Mouse (Mus musculus): ENCODE measurements at regions not wholly inside any gene's neighbourhood (a gene's known extent, or its start where the extent isn't known, plus 50 kb on each side); places are given as distances from the start of the nearest gene placed in this dataset.
"Not testable (repeated sequence)": the region's sequence is repeated elsewhere in the genome, so short reads cannot be mapped to it uniquely, and the experiment has no call there.

GRCm38 (mm10) chr1:193503624-193504325 lies 133.7 kb upstream of the Camk1g start:
- H3K9me3 ChIP-seq (replicated peaks) = no peaks in the 10 kb centered on the region
- H3K36me3 ChIP-seq = no peaks in the 10 kb centered on the region
- 32% methylated on average over 3 of the region's 3 CpGs for WGBS
- no peak overlapping the region for H3K27ac ChIP-seq
- 0 out of 2 replicates have a peak, but pooled peaks cover 9% of the 10 kb centered on the region for H3K27me3 ChIP-seq (ENCODE audit: low read depth, poor library complexity, severe bottlenecking)
- DNase-seq (ENCODE audit: low spot score) = peak; percentile 66
- H3K4me3 ChIP-seq = no peak overlapping the region
- H3K4me1 ChIP-seq = peaks cover 12% of the 10 kb centered on the region; the same call in 1 of the 2 replicates

GRCm38 (mm10) chr1:193496265-193497183 lies 126.4 kb upstream of the Camk1g start:
- H3K27ac ChIP-seq = peak overlapping the region; percentile 50
- H3K36me3 ChIP-seq = no peaks in the 10 kb centered on the region
- H3K4me1 ChIP-seq = peaks cover 11% of the 10 kb centered on the region
- H3K4me3 ChIP-seq = no peak overlapping the region
- WGBS = 56% methylated on average over 9 of the region's 9 CpGs
- H3K27me3 ChIP-seq (ENCODE audit: low read depth, poor library complexity, severe bottlenecking) = 0 out of 2 replicates have a peak, but pooled peaks cover 3% of the 10 kb centered on the region
- no peaks in the 10 kb centered on the region for H3K9me3 ChIP-seq (replicated peaks)
- no peak for DNase-seq (ENCODE audit: low spot score)

- Histone ChIP-seq H3K27me3 (ENCODE audit: low read depth, poor library complexity, severe bottlenecking) (no peaks in the 10 kb centered on the region), H3K4me1 (peaks cover 51% of the 10 kb centered on the region), H3K36me3 (no peaks in the 10 kb centered on the region), H3K4me3 (no peak overlapping the region), H3K27ac (0 out of 2 replicates have a peak overlapping the region, but pooled peaks have one; percentile 3), H3K9me3 (replicated peaks) (no peaks in the 10 kb centered on the region)
- no peak for DNase-seq (ENCODE audit: low spot score)
- WGBS = 32% methylated on average over 6 of the region's 6 CpGs
These were observed 117.9 kb upstream of the Camk1g start for GRCm38 (mm10) chr1:193488039-193488438.

DNA sequence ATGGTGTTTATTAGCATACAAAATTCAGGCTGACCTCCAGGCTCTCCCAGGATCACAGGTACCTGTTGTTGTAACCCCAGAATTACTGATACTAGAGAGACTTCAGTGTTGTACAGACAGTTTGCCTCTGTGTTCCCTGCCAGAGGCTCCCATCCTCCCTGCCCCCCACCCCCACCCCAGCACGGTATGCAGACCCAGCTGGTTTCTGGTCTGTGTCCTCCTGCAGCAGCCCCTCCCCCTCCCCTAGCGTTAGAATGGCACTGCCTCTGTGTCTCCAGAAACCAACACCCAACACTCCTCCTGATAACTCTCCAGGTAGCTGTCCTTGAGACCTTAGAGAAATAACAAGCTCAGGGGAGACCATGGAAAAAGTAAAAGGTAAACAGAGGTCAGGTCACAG lies 116.6 kb upstream of the Camk1g start:
- not testable (repeated sequence) for H3K27me3 ChIP-seq (ENCODE audit: low read depth, poor library complexity, severe bottlenecking); DNase-seq (ENCODE audit: low spot score); H3K9me3 ChIP-seq (replicated peaks); H3K36me3 ChIP-seq; H3K4me3 ChIP-seq; H3K27ac ChIP-seq
- 3% methylated on average over 2 of the region's 2 CpGs for WGBS
- H3K4me1 ChIP-seq = peaks cover 57% of the 10 kb centered on the region

DNA sequence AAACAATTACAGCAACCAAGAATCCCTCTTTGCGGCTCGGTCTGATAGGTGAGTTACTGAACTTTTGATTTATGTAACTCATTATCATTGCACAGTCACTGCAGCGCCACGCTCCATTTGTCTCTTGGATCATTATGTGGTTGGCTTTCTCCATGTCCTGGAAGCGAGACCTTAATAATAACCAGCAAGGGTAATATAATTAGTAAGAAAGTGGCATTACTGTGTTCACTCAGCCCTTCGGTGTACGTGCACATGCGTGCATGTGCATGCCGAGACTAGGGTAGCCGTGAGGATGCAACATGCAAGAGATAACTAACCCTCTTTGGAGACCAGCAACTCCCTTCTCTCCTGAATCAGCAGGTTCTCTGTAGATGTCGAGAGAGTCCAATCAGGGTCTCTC lies 114.9 kb upstream of the Camk1g start:
- WGBS = 78% methylated on average over 11 of the region's 11 CpGs
- Histone ChIP-seq H3K4me1 (peaks cover 58% of the 10 kb centered on the region), H3K27ac (no peak overlapping the region)

DNA sequence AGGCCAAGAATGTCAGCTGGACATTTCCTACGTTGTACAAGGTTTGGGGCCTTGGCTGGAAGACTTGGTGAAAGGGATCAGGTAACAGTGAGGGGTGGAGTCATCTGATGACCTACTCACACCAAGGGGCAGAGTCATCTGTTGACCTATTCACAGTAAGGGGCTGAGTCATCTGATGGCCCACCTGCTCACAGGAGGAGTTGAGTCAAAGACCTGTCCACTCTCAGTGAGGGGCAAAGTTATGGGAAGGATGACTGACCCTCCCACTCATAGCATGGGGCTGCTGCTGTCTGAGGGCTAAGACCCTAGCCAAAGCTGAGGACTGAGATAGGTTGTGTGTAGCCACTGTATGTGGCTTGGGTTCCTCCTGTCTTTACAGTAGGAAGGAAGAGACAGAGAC lies 107.2 kb upstream of the Camk1g start:
- no peak for DNase-seq (ENCODE audit: low spot score)
- H3K27ac ChIP-seq = no peak overlapping the region
- H3K9me3 ChIP-seq (replicated peaks) = no peaks in the 10 kb centered on the region
- H3K36me3 ChIP-seq = no peaks in the 10 kb centered on the region
- no peaks in the 10 kb centered on the region for H3K27me3 ChIP-seq (ENCODE audit: low read depth, poor library complexity, severe bottlenecking)
- H3K4me3 ChIP-seq = no peak overlapping the region
- peaks cover 14% of the 10 kb centered on the region; the same call in 1 of the 2 replicates for H3K4me1 ChIP-seq
- WGBS = 18% methylated on average over 1 of the region's 1 CpGs

More for the DNA sequence above, 114.9 kb upstream of the Camk1g start:
- no peaks in the 10 kb centered on the region for H3K36me3 ChIP-seq
- no peaks in the 10 kb centered on the region for H3K9me3 ChIP-seq (replicated peaks)
- no peak for DNase-seq (ENCODE audit: low spot score)
- H3K27me3 ChIP-seq (ENCODE audit: low read depth, poor library complexity, severe bottlenecking) = no peaks in the 10 kb centered on the region
- no peak overlapping the region for H3K4me3 ChIP-seq

DNA sequence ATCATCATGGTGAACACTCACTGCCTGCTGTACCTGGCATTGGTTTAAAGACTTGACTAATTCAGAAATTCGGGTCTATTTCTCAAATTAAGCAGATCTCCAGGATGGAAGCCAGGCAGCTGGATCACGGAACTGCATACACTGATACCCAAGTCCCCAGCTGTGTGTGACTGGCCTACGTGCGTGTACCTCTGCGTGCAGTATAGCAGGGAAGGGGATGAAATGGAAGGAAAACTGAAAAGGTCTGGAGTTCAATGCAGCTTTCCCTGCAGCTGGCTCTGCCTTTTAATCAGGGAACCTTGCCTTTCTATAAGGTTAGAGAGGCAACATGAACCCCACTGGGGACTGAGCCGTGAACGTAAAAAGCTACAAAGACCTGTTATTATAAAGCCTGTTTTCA lies 106.7 kb upstream of the Camk1g start:
- 92% methylated on average over 7 of the region's 7 CpGs for WGBS
- no peak overlapping the region for H3K4me3 ChIP-seq
- H3K27ac ChIP-seq = no peak overlapping the region
- H3K27me3 ChIP-seq (ENCODE audit: low read depth, poor library complexity, severe bottlenecking) = no peaks in the 10 kb centered on the region
- H3K4me1 ChIP-seq = peaks cover 14% of the 10 kb centered on the region; the same call in 1 of the 2 replicates
- H3K36me3 ChIP-seq = no peaks in the 10 kb centered on the region
- DNase-seq (ENCODE audit: low spot score) = no peak
- H3K9me3 ChIP-seq (replicated peaks) = no peaks in the 10 kb centered on the region

DNA sequence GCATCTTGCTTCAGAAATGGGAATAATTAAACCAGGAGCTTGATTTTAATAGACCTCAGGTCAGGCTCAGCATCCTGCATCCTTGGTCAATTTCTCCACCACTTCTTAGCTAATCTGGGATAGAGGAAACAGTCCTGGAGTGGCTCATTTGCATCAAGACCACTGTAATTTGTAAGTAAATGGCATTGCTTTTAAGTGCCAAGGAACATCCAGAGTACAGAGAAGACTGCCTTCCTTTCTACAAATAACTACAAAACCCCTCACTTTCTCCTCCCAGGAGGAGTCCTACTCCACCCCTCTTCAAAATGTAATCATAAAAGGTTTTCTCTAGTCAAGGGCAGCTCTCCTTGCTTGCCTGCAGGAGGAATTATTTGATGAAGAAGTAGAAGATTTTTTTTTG lies 96.2 kb upstream of the Camk1g start:
- Histone ChIP-seq H3K4me1 (no peaks in the 10 kb centered on the region), H3K27me3 (ENCODE audit: low read depth, poor library complexity, severe bottlenecking) (no peaks in the 10 kb centered on the region), H3K36me3 (no peaks in the 10 kb centered on the region), H3K9me3 (replicated peaks) (no peaks in the 10 kb centered on the region), H3K27ac (no peak overlapping the region), H3K4me3 (no peak overlapping the region)
- DNase-seq (ENCODE audit: low spot score) = no peak

DNA sequence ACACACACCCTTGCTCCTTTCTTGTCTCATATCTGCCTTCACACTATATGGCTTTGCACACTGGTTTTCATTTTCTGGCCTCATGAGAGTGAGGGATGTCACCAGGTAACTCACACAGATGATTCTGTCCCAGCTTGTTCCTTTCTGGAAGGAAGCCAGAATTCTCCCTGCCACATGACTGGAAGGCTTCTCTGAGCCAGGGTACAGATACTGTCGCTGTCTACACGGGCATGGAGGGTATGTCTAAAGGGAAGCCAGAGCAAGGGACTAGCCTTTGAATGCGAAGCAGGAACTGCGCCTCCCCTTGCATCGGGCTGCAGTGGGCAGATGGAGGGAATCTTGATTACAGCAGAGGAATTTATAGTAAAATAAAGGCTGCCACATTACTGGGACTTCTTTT lies 89.6 kb upstream of the Camk1g start:
- Histone ChIP-seq H3K9me3 (replicated peaks) (no peaks in the 10 kb centered on the region), H3K4me3 (no peak overlapping the region), H3K27me3 (ENCODE audit: low read depth, poor library complexity, severe bottlenecking) (no peaks in the 10 kb centered on the region), H3K4me1 (0 out of 2 replicates have a peak, but pooled peaks cover 3% of the 10 kb centered on the region), H3K36me3 (no peaks in the 10 kb centered on the region), H3K27ac (no peak overlapping the region)
- 87% methylated on average over 5 of the region's 5 CpGs for WGBS
- no peak for DNase-seq (ENCODE audit: low spot score)

DNA sequence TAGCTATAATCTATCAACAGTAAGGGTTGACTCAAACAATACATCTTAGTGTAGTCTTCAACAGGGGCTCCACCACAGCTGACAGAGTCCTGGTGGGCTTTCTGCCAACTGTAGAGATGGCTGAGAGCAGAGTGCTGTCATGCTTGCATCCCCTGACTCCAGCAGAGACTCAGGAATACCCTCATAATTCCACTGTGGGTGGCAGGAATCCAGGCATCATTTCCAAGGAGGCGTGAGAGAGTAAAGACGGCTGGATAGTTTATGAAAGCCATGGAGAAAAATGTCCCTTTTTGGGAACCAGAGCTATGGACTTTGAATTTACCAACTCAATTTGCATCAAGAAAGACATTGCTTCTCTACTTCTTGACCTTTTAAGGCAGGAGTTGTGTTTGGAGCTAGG lies 87.8 kb upstream of the Camk1g start:
- Histone ChIP-seq H3K4me3 (no peak overlapping the region), H3K9me3 (replicated peaks) (no peaks in the 10 kb centered on the region), H3K36me3 (no peaks in the 10 kb centered on the region), H3K27me3 (ENCODE audit: low read depth, poor library complexity, severe bottlenecking) (no peaks in the 10 kb centered on the region), H3K4me1 (0 out of 2 replicates have a peak, but pooled peaks cover 3% of the 10 kb centered on the region), H3K27ac (no peak overlapping the region)
- no peak for DNase-seq (ENCODE audit: low spot score)
- 96% methylated on average over 2 of the region's 2 CpGs for WGBS

DNA sequence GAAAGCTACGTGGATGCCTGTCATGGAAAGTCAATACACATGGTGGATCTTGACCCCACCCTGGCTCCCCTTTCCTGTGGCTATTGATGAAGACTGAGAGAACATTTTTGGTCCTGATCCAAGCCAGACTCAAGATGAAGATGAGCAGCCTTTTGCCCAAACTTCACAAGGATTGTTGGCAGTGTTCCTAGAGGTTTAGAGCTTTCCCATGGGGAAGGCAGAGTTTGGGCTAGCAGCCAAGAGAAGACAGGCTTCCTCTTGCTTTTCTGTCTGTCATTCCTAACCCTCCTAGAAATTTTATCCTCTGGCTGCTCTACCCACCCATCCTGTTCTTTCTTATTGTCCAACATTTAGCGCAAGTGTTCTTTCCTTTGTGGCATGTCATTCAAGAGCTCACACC lies 83.6 kb upstream of the Camk1g start:
- no peaks in the 10 kb centered on the region for H3K36me3 ChIP-seq
- H3K27ac ChIP-seq = no peak overlapping the region

DNA sequence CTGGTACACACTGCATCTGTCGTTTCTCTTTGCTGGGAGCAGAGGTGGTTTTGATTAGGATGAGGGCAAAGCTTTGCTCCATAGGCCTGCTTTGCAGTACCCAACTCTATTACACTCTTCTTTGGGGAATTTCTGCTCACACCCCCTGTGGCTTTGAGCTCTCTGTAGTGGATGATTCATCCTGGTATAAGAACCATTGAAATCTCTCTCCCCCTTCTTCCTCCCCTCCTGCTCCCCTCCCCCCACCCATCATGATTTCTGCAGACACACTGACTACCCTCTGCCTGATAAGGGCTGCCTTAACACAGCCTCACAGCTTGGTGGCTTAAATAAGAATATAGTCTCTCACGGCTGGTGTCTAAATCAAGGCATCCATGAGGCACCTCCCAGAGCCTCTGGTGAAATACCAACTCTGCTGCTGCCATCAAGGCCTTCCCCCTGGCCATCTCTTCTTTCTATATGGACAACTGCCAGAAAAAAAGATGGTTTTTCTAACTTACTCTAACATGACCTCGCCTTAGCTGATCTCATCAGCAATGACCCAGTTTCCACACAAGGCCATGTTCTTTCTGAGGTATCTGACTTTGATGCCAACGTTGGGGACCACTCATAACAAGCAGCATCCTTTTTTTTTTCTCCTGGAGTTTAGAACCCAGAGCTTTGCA lies 81.5 kb upstream of the Camk1g start:
- no peak overlapping the region for H3K27ac ChIP-seq

More for the DNA sequence above, 83.6 kb upstream of the Camk1g start:
- no peaks in the 10 kb centered on the region for H3K27me3 ChIP-seq (ENCODE audit: low read depth, poor library complexity, severe bottlenecking)
- H3K9me3 ChIP-seq (replicated peaks) = no peaks in the 10 kb centered on the region
- 90% methylated on average over 2 of the region's 2 CpGs for WGBS
- no peak for DNase-seq (ENCODE audit: low spot score)
- H3K4me3 ChIP-seq = no peak overlapping the region
- peaks cover 23% of the 10 kb centered on the region for H3K4me1 ChIP-seq

More for the DNA sequence above, 81.5 kb upstream of the Camk1g start:
- H3K27me3 ChIP-seq (ENCODE audit: low read depth, poor library complexity, severe bottlenecking) = no peaks in the 10 kb centered on the region
- H3K36me3 ChIP-seq = no peaks in the 10 kb centered on the region
- no peak overlapping the region for H3K4me3 ChIP-seq
- H3K9me3 ChIP-seq (replicated peaks) = no peaks in the 10 kb centered on the region
- WGBS = 62% methylated on average over 4 of the region's 4 CpGs
- peaks cover 23% of the 10 kb centered on the region for H3K4me1 ChIP-seq
- DNase-seq (ENCODE audit: low spot score) = no peak
